Mouse (Mus musculus) testis, adult 2 months (tissue): ENCODE measurements around the gene Dnal4.

Experiments used
- CTCF ChIP-seq: fragments of 200-500 bp; IDR thresholded peaks from 2 replicates; pipeline ENCODE4 v1.5.1; 2012; ENCODE audit warnings: low read depth, mild to moderate bottlenecking, inconsistent platforms, low read length, moderate library complexity; ENCODE audit not compliant: control insufficient read depth, insufficient read depth, insufficient replicate concordance
- POLR2A ChIP-seq: fragments of 200-500 bp; IDR thresholded peaks from 2 replicates; pipeline ENCODE4 v1.6.1; 2012; ENCODE audit warnings: low read depth, mild to moderate bottlenecking, inconsistent platforms, low read length, moderate library complexity; ENCODE audit not compliant: control insufficient read depth

GRCm38 (mm10) chr15:79749162-79749561 is 28.5 kb downstream of the Dnal4 start:
- TF ChIP-seq CTCF (no peak), POLR2A (no peak)
